Mouse (Mus musculus): ENCODE data around the gene Bcl2l15. TPM values are rescaled to one million over a fixed set of nuclear protein-coding genes. Genes with fewer than 3 reads are reported as not detected.
A peak's percentile ranks its signal among the peaks of the same experiment; 100 is the strongest.
"Not testable (repeated sequence)": the region's sequence is repeated elsewhere in the genome, so short reads cannot be mapped to it uniquely, and the experiment has no call there.

Gene Bcl2l15
- polyA plus RNA-seq, 2 experiments = 0.84 to 1.1 TPM

DNA sequence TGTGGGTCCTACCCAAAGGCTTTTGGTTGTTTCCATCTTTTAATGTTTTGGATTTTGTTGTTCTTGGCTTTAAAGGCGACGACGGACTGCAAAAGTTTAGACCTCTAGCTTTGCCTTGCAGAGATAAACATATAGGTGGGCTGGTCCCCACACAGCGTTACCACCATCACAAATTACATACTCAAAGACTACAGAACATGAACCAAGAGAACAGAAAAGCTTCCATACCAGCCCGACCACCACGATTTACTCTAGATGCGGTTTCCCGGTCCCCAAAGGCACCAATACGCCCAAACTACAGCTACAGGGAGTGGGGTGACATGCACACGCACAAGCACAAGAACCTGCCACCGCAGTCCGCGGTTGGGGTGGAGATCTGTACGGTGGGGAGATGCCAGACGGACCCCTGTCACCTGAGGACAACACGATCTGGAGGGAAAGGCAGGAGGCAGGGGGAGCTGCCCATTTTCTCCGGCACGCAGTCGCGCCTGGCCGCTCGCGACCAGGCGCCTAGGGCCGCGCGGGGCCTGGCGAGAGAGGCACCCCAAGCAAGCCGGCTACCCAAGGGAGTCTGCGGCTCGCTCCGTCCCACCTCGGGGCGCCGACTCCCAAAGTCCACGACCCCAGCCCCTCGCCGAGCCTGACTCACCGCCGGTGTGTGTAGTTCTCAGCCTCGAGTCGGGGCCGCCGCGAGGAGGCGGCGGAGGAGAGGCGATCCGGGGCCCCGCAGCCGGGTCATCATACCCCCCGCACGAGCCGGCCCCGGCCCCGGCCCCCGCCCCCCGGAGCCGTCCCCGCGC lies 41.9 kb upstream of the Bcl2l15 start:
- no peak for TF ChIP-seq POLR2A (IDR thresholded peaks at IDR 0.05; ENCODE audit: borderline replicate concordance, extremely low read depth, insufficient read depth, insufficient read length)

GRCm38 (mm10) chr3:103791230-103792110 lies 40.9 kb upstream of the Bcl2l15 start, which contains the start of gene Hipk1:
TSS of gene Hipk1 (minus strand) at chr3:103791563.
- ATAC-seq (ENCODE audit: low FRiP score, low read depth) (peak; percentile 96), DNase-seq (ENCODE audit: low spot score) (peak; percentile 93)
- no peaks in the 10 kb centered on the region for H3K9me3 ChIP-seq (ENCODE audit: control insufficient read depth, low read length)
- H3K27ac ChIP-seq (replicated peaks; ENCODE audit: low read depth, low read length) = peak within 1 kb of the TSS; percentile 76
- H3K4me2 ChIP-seq (replicated peaks; ENCODE audit: low read depth, low read length, severe bottlenecking) = peak within 1 kb of the TSS; percentile 58
- no peaks in the 10 kb centered on the region for H3K36me3 ChIP-seq (ENCODE audit: control insufficient read depth, insufficient read depth, low read length)
- 10% methylated on average over 42 of the region's 49 CpGs for WGBS
- peaks cover 11% of the 10 kb centered on the region for H3K4me1 ChIP-seq (ENCODE audit: control insufficient read depth, insufficient read depth, low read length)
- H3K4me3 ChIP-seq (replicated peaks; ENCODE audit: low read length) = peak within 1 kb of the TSS; percentile 88
- TF ChIP-seq POLR2A (IDR thresholded peaks at IDR 0.05; ENCODE audit: borderline replicate concordance, extremely low read depth, insufficient read depth, insufficient read length) = peak; percentile 66; the same call in 1 of the 2 replicates
- H3K27me3 ChIP-seq (ENCODE audit: control insufficient read depth, insufficient read depth, low read length) = no peaks in the 10 kb centered on the region
- peak within 1 kb of the TSS; percentile 93 for H3K9ac ChIP-seq (ENCODE audit: low read depth, low read length, severe bottlenecking)

More for the DNA sequence above, 41.9 kb upstream of the Bcl2l15 start:
- H3K4me2 ChIP-seq (replicated peaks; ENCODE audit: low read depth, low read length, severe bottlenecking) = peak overlapping the region; percentile 58
- H3K36me3 ChIP-seq (ENCODE audit: control insufficient read depth, insufficient read depth, low read length) = no peaks in the 10 kb centered on the region
- WGBS = 0% methylated on average over 36 of the region's 61 CpGs
- ATAC-seq (ENCODE audit: low FRiP score, low read depth) (peak; percentile 82), DNase-seq (ENCODE audit: low spot score) (no peak)
- peaks cover 11% of the 10 kb centered on the region for H3K4me1 ChIP-seq (ENCODE audit: control insufficient read depth, insufficient read depth, low read length)
- H3K9ac ChIP-seq (ENCODE audit: low read depth, low read length, severe bottlenecking) = peak overlapping the region; percentile 93
- H3K27ac ChIP-seq (replicated peaks; ENCODE audit: low read depth, low read length) = peak overlapping the region; percentile 76
- H3K9me3 ChIP-seq (ENCODE audit: control insufficient read depth, low read length) = no peaks in the 10 kb centered on the region
- H3K27me3 ChIP-seq (ENCODE audit: control insufficient read depth, insufficient read depth, low read length) = no peaks in the 10 kb centered on the region
- peak overlapping the region; percentile 88 for H3K4me3 ChIP-seq (replicated peaks; ENCODE audit: low read length)

DNA sequence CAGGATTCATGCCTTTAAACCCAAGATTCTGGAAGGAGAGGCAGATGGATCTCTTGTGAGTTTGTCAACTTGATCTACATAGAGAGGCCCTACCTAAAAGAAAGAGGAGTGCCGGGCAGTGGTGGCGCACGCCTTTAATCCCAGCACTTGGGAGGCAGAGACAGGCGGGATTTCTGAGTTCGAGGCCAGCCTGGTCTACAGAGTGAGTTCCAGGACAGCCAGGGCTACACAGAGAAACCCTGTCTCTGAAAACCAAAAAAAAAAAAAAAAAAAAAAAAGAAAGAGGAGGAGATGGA lies 40.3 kb upstream of the Bcl2l15 start:
- H3K27me3 ChIP-seq (ENCODE audit: control insufficient read depth, insufficient read depth, low read length); H3K36me3 ChIP-seq (ENCODE audit: control insufficient read depth, insufficient read depth, low read length); H3K27ac ChIP-seq (replicated peaks; ENCODE audit: low read depth, low read length); H3K9me3 ChIP-seq (ENCODE audit: control insufficient read depth, low read length); H3K4me3 ChIP-seq (replicated peaks; ENCODE audit: low read length); ATAC-seq (ENCODE audit: low FRiP score, low read depth); DNase-seq (ENCODE audit: low spot score); H3K4me2 ChIP-seq (replicated peaks; ENCODE audit: low read depth, low read length, severe bottlenecking); H3K9ac ChIP-seq (ENCODE audit: low read depth, low read length, severe bottlenecking): not testable (repeated sequence)
- 92% methylated on average over 5 of the region's 5 CpGs for WGBS
- peaks cover 11% of the 10 kb centered on the region for H3K4me1 ChIP-seq (ENCODE audit: control insufficient read depth, insufficient read depth, low read length)

GRCm38 (mm10) chr3:103792566-103792965 lies 39.8 kb upstream of the Bcl2l15 start:
- Histone ChIP-seq H3K4me1 (ENCODE audit: control insufficient read depth, insufficient read depth, low read length) (peaks cover 11% of the 10 kb centered on the region), H3K4me3 (replicated peaks; ENCODE audit: low read length) (no peak overlapping the region), H3K9ac (ENCODE audit: low read depth, low read length, severe bottlenecking) (no peak overlapping the region), H3K27ac (replicated peaks; ENCODE audit: low read depth, low read length) (no peak overlapping the region), H3K9me3 (ENCODE audit: control insufficient read depth, low read length) (no peaks in the 10 kb centered on the region), H3K27me3 (ENCODE audit: control insufficient read depth, insufficient read depth, low read length) (no peaks in the 10 kb centered on the region), H3K4me2 (replicated peaks; ENCODE audit: low read depth, low read length, severe bottlenecking) (no peak overlapping the region), H3K36me3 (ENCODE audit: control insufficient read depth, insufficient read depth, low read length) (no peaks in the 10 kb centered on the region)
- ATAC-seq (ENCODE audit: low FRiP score, low read depth) (no peak), DNase-seq (ENCODE audit: low spot score) (no peak)
- WGBS = 74% methylated on average over 1 of the region's 1 CpGs
- TF ChIP-seq POLR2A (IDR thresholded peaks at IDR 0.05; ENCODE audit: borderline replicate concordance, extremely low read depth, insufficient read depth, insufficient read length) = no peak

- WGBS = 64% methylated on average over 2 of the region's 2 CpGs
These were observed 36.0 kb upstream of the Bcl2l15 start for GRCm38 (mm10) chr3:103796389-103796788.

More at GRCm38 (mm10) chr3:103796389-103796788, 36.0 kb upstream of the Bcl2l15 start:
- ATAC-seq (ENCODE audit: low FRiP score, low read depth) (no peak), DNase-seq (ENCODE audit: low spot score) (no peak)
- Histone ChIP-seq H3K27ac (replicated peaks; ENCODE audit: low read depth, low read length) (no peak overlapping the region), H3K9me3 (ENCODE audit: control insufficient read depth, low read length) (no peaks in the 10 kb centered on the region), H3K27me3 (ENCODE audit: control insufficient read depth, insufficient read depth, low read length) (no peaks in the 10 kb centered on the region), H3K9ac (ENCODE audit: low read depth, low read length, severe bottlenecking) (no peak overlapping the region), H3K4me2 (replicated peaks; ENCODE audit: low read depth, low read length, severe bottlenecking) (no peak overlapping the region), H3K36me3 (ENCODE audit: control insufficient read depth, insufficient read depth, low read length) (no peaks in the 10 kb centered on the region; the same call in 1 of the 2 replicates), H3K4me3 (replicated peaks; ENCODE audit: low read length) (no peak overlapping the region), H3K4me1 (ENCODE audit: control insufficient read depth, insufficient read depth, low read length) (no peaks in the 10 kb centered on the region)
- no peak for TF ChIP-seq POLR2A (IDR thresholded peaks at IDR 0.05; ENCODE audit: borderline replicate concordance, extremely low read depth, insufficient read depth, insufficient read length)

Data from limb, embryonic 14.5 days (tissue).